Mouse (Mus musculus) kidney, embryonic 16.5 days (tissue): ENCODE results near the gene Oser1. TPM values are rescaled to one million over a fixed set of nuclear protein-coding genes. Genes with fewer than 3 reads are reported as not detected.

Experiments used
- ATAC-seq: fragments of 200-750 bp; cut with Nextera tagmentation; 2 replicates; pipeline ENCODE4 v1.8.0; 2017; ENCODE audit warnings: moderate TSS enrichment; ENCODE audit not compliant: low FRiP score, low TSS enrichment
- H3K27ac ChIP-seq: fragments of 300-500 bp; sonication (generic); 2 replicates; pipeline ENCODE4 v1.5.1; 2014; ENCODE audit warnings: low read length
- H3K27me3 ChIP-seq: fragments of 300-500 bp; sonication (generic); 2 replicates; pipeline ENCODE4 v1.6.1; 2014; ENCODE audit warnings: low read length, control low read depth, mixed read lengths; ENCODE audit not compliant: insufficient read depth
- H3K36me3 ChIP-seq: fragments of 300-500 bp; sonication (generic); 2 replicates; pipeline ENCODE4 v1.6.1; 2014; ENCODE audit warnings: low read length, control low read depth, mixed read lengths; ENCODE audit not compliant: insufficient read depth
- H3K4me1 ChIP-seq: fragments of 300-500 bp; sonication (generic); 2 replicates; pipeline ENCODE4 v1.6.1; 2014; ENCODE audit warnings: low read length, control low read depth, mixed read lengths; ENCODE audit not compliant: insufficient read depth
- H3K4me2 ChIP-seq: fragments of 300-500 bp; sonication (generic); replicated peaks from 2 replicates; pipeline ENCODE4 v1.6.1; 2014; ENCODE audit warnings: low read depth, low read length
- H3K4me3 ChIP-seq: fragments of 300-500 bp; sonication (generic); 2 replicates; pipeline ENCODE4 v1.5.1; 2014; ENCODE audit warnings: mild to moderate bottlenecking, low read length
- H3K9ac ChIP-seq: fragments of 300-500 bp; sonication (generic); replicated peaks from 2 replicates; pipeline ENCODE4 v1.6.1; 2014; ENCODE audit warnings: low read length
- H3K9me3 ChIP-seq: fragments of 300-500 bp; sonication (generic); 2 replicates; pipeline ENCODE4 v1.6.1; 2016; ENCODE audit warnings: low read length, control low read depth
- WGBS: fragments of 180-500 bp; shearing (Covaris S2); extraction: QIAGEN DNeasy Blood & Tissue Kit; methylation state at CpG from one replicate; pipeline ENCODE4 v1.1.7; 2014; 5-methylcytosine and 5-hydroxymethylcytosine counted together
- polyA plus RNA-seq: library from polyadenylated mRNA; unstranded; fragments of >200 nt; fragmentation: Nextera tagmentation; extraction: Ambion mirVana; gene quantifications from 2 replicates; pipeline ENCODE4 v1.2.1, GENCODE M21; 2015

The Oser1 gene
- 95.6 and 99.2 TPM in 2 replicates for polyA plus RNA-seq

GRCm38 (mm10) chr2:163424597-163424996, at the start of gene Oser1:
Oser1 (minus strand) TSS chr2:163424697.
- ATAC-seq: no peak
- H3K4me3 ChIP-seq: no peak within 1 kb of the TSS
- H3K4me2 ChIP-seq: no peak within 1 kb of the TSS
- H3K27ac ChIP-seq: no peak within 1 kb of the TSS
- no peaks in the 10 kb centered on the region for H3K9me3 ChIP-seq
- no peak within 1 kb of the TSS for H3K9ac ChIP-seq
- H3K27me3 ChIP-seq: no peaks in the 10 kb centered on the region
- no peaks in the 10 kb centered on the region for H3K36me3 ChIP-seq
- H3K4me1 ChIP-seq: peaks cover 10% of the 10 kb centered on the region
- 82% methylated on average over 6 of the region's 6 CpGs for WGBS

- peaks cover 17% of the 10 kb centered on the region for H3K36me3 ChIP-seq
- H3K27ac ChIP-seq: 0 out of 2 replicates have a peak within 1 kb of the TSS, but pooled peaks have one; percentile 43
- H3K4me3 ChIP-seq: peak within 1 kb of the TSS; percentile 88
- WGBS: under 1% methylated on average over 30 of the region's 30 CpGs
- peaks cover 7% of the 10 kb centered on the region for H3K4me1 ChIP-seq
- peak; percentile 96 for ATAC-seq
- H3K9ac ChIP-seq: peak within 1 kb of the TSS; percentile 86
- H3K4me2 ChIP-seq: peak within 1 kb of the TSS; percentile 84
- H3K9me3 ChIP-seq: no peaks in the 10 kb centered on the region
- H3K27me3 ChIP-seq: no peaks in the 10 kb centered on the region
Observed at GRCm38 (mm10) chr2:163472466-163472851, 48.0 kb upstream of the Oser1 start, which contains the start of gene Fitm2. Fitm2 (minus strand) TSS chr2:163472629.

GRCm38 (mm10) chr2:163471710-163472465, 47.4 kb upstream of the Oser1 start:
- Histone ChIP-seq H3K27me3 (no peaks in the 10 kb centered on the region), H3K9me3 (no peaks in the 10 kb centered on the region), H3K4me3 (peak overlapping the region; percentile 88), H3K27ac (0 out of 2 replicates have a peak overlapping the region, but pooled peaks have one; percentile 43), H3K4me2 (peak overlapping the region; percentile 84), H3K36me3 (peaks cover 17% of the 10 kb centered on the region), H3K4me1 (peaks cover 7% of the 10 kb centered on the region), H3K9ac (peak overlapping the region; percentile 86)
- peak; percentile 79 for ATAC-seq
- WGBS: 3% methylated on average over 36 of the region's 36 CpGs

- Histone ChIP-seq H3K4me1 (peaks cover 7% of the 10 kb centered on the region), H3K4me2 (peak overlapping the region; percentile 84; the same call in 1 of the 2 replicates), H3K27ac (no peak overlapping the region), H3K9ac (no peak overlapping the region), H3K9me3 (no peaks in the 10 kb centered on the region), H3K4me3 (no peak overlapping the region), H3K27me3 (no peaks in the 10 kb centered on the region), H3K36me3 (peaks cover 19% of the 10 kb centered on the region)
- 82% methylated on average over 3 of the region's 3 CpGs for WGBS
- no peak for ATAC-seq
Observed at GRCm38 (mm10) chr2:163471136-163471535, 46.6 kb upstream of the Oser1 start.

- Histone ChIP-seq H3K27me3 (no peaks in the 10 kb centered on the region), H3K36me3 (peaks cover 20% of the 10 kb centered on the region), H3K9ac (no peak overlapping the region), H3K4me3 (no peak overlapping the region), H3K27ac (no peak overlapping the region), H3K9me3 (no peaks in the 10 kb centered on the region), H3K4me1 (peaks cover 7% of the 10 kb centered on the region), H3K4me2 (no peak overlapping the region)
- WGBS: 94% methylated on average over 14 of the region's 15 CpGs
- no peak for ATAC-seq
Observed at GRCm38 (mm10) chr2:163469711-163470110, 45.2 kb upstream of the Oser1 start.

GRCm38 (mm10) chr2:163468866-163469265, 44.4 kb upstream of the Oser1 start:
- Histone ChIP-seq H3K4me1 (peaks cover 7% of the 10 kb centered on the region), H3K4me3 (no peak overlapping the region), H3K27me3 (no peaks in the 10 kb centered on the region), H3K4me2 (no peak overlapping the region), H3K27ac (no peak overlapping the region), H3K9me3 (no peaks in the 10 kb centered on the region), H3K36me3 (peaks cover 20% of the 10 kb centered on the region), H3K9ac (no peak overlapping the region)
- no peak for ATAC-seq
- WGBS: 90% methylated on average over 6 of the region's 6 CpGs

GRCm38 (mm10) chr2:163467585-163467984, 43.1 kb upstream of the Oser1 start:
- 88% methylated on average over 6 of the region's 6 CpGs for WGBS
- Histone ChIP-seq H3K4me3 (no peak overlapping the region), H3K9me3 (no peaks in the 10 kb centered on the region), H3K9ac (no peak overlapping the region), H3K4me2 (no peak overlapping the region), H3K4me1 (peaks cover 7% of the 10 kb centered on the region), H3K27me3 (no peaks in the 10 kb centered on the region), H3K27ac (no peak overlapping the region), H3K36me3 (peaks cover 20% of the 10 kb centered on the region)
- ATAC-seq: no peak

GRCm38 (mm10) chr2:163466771-163467170, 42.3 kb upstream of the Oser1 start:
- Histone ChIP-seq H3K4me2 (no peak overlapping the region), H3K27ac (no peak overlapping the region), H3K36me3 (peaks cover 20% of the 10 kb centered on the region), H3K4me3 (no peak overlapping the region), H3K9ac (no peak overlapping the region), H3K4me1 (peaks cover 6% of the 10 kb centered on the region), H3K27me3 (no peaks in the 10 kb centered on the region), H3K9me3 (no peaks in the 10 kb centered on the region)
- no peak for ATAC-seq
- 79% methylated on average over 8 of the region's 8 CpGs for WGBS

- Histone ChIP-seq H3K9me3 (no peaks in the 10 kb centered on the region), H3K4me1 (no peaks in the 10 kb centered on the region), H3K36me3 (peaks cover 19% of the 10 kb centered on the region), H3K4me3 (no peak overlapping the region), H3K4me2 (no peak overlapping the region), H3K27ac (no peak overlapping the region), H3K27me3 (0 out of 2 replicates have a peak, but pooled peaks cover 2% of the 10 kb centered on the region), H3K9ac (no peak overlapping the region)
- 67% methylated on average over 6 of the region's 6 CpGs for WGBS
- ATAC-seq: no peak
Observed at GRCm38 (mm10) chr2:163464562-163464961, 40.1 kb upstream of the Oser1 start.

GRCm38 (mm10) chr2:163463998-163464397, 39.5 kb upstream of the Oser1 start:
- H3K4me3 ChIP-seq: no peak overlapping the region
- WGBS: 75% methylated on average over 4 of the region's 4 CpGs
- H3K36me3 ChIP-seq: peaks cover 14% of the 10 kb centered on the region; the same call in 1 of the 2 replicates
- H3K4me2 ChIP-seq: no peak overlapping the region
- no peaks in the 10 kb centered on the region for H3K9me3 ChIP-seq
- ATAC-seq: no peak
- H3K9ac ChIP-seq: no peak overlapping the region
- no peaks in the 10 kb centered on the region for H3K4me1 ChIP-seq
- H3K27me3 ChIP-seq: peaks cover 6% of the 10 kb centered on the region; the same call in 1 of the 2 replicates
- no peak overlapping the region for H3K27ac ChIP-seq
